Mouse (Mus musculus) spleen, adult 12 weeks (tissue): Measurements from ENCODE around the gene Ugt1a10.

Experiments used
- DNase-seq: peaks from one replicate; pipeline ENCODE4 v3.0.0; 2022; ENCODE audit warnings: low spot score

Ugt1a10 gene

DNA sequence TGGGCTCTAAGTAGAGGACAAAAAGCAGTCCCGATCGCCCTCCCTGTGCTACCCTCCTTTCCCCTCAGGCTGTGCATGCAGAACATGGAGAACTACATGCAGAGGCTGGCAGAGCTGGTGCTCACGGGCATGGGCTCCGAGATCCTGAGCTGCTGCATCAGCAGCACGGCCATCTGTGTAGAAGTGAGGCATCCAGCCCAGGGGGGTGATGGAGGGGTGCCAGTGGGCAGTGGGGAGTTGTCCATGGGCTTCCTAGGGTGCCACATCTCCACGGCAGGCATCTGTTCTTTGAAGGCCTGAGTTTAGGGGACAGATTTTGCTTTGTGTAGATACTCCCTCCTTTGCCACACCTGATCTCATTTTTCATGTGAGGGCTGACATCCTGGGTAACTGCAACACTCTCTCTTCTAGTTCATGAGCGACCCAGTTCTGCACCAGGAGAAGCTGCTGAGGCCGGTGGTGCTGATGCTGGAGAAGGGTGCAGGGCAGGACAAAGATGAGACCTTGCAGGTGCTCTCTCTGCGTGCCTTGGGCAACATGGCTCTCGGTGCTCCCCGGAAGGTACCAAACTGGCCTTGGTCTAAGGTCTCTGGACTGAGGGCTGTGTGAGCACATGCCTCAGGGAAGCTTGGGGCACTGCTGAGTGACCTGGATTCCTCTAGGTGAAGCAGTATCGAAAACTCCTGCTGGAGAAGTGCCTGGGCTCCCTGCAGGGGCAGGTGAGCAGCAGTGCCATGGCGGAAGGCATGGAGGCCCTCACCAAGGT lies 201.0 kb downstream of the Ugt1a10 start:
- DNase-seq = no peak

DNA sequence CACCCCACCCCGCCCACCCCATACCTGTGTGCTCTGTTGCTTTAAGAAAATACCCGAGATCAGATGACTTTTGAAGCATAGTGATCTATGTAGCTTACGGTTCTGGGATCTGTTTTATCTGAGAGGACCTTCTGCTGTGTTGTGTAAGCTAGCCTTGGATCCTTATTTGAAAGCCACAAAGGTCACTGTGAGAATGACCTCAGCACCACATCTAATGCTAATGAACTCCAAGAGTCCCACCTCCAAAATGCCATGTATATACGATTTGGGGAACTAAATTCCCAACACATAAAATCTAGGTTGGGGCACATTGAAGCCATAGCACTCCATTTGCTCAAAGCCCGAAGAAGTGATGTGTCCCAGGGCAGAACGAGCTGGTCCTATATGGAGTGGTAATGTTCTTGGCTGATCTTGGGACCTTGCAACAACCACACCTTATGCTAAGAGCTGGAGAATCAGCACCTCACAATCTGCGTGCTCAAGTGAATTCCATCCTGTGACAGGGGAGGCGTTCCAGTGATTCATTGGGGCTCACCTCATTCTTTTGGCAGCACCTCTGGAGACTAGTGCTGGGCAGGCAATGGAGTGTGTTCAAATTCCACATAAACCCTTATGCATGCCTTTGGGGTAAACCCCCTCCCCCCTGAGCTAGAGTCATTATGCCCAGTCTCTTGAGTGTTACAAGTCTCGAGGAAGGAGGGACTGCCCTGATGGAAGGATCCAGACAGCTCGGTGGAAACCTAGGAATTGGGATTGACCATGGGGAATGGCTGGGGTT lies 201.9 kb downstream of the Ugt1a10 start:
- no peak for DNase-seq

DNA sequence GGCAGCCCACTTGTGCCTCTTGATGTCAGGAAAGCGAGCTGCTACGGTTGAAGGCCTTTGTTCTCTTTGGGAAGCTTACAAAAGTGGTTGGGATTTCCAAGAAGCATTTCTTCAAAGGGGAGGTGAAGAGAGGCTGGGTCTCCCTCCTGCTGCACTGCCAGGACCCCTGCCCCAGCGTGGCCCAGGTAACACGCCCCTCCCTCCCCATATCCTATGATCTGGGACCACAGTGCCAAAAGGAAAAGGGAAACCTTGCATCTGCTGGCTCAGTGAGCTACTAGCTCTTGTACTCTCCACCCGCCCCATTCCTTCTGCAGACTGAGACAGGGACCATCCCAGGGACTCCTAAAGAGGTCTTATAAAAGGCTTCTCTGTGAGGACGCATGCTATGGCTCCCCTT lies 202.5 kb downstream of the Ugt1a10 start:
- DNase-seq = no peak

DNA sequence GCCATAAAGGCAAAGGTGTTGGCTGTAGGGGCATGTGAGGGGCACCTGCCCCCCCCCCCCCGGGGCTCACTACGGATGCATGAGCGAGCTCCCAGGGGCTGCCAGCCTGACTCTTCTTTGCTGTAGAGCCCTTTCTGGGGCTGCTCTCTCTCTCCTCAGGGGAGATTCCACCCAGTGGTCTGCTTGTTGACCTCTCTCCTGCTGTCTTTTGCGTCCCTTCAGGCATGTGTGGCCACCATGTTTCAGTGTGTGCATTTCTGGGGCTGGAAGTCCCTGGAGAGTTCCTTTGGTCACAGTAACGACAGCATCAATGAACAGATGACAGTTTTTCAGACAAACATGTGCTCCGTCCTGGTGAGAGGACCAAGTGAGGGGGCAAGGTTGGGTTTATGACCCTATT lies 203.2 kb downstream of the Ugt1a10 start:
- DNase-seq = no peak

DNA sequence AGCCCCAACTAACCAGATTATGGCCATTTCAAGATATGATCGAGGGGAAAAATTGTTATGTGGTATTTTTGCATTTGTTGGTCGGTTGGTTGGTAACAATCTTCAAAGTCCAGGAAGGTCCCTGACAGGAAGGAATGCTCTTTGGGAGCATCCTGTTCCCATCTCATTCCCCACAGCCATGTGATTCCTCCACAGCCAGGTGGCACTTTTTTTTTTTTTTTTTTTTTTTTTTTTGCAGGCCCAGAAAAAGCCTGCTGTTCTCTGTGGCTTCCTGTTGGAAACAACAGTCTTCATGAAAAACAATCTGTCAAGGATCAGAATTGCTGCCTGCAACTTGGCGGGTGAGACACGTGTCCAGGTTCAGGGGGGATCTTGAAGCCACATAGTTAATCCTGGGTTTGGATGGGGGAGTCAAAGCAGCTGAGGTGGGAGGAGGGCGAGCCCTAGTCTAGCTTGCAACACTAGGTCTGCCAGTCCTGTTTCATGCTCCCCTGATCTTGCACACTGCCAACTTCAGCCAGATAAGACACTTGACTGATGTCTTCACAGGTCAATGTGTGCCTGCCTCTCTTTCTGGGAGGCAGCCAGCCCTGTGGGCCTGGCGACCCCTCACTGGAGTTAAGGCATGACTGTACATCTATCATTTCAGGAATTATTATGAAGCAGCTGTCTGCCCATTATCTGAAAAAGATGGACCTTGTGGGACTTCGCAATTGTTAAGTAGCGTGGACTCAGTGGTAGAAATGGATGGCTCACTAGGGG lies 203.9 kb downstream of the Ugt1a10 start:
- no peak for DNase-seq

DNA sequence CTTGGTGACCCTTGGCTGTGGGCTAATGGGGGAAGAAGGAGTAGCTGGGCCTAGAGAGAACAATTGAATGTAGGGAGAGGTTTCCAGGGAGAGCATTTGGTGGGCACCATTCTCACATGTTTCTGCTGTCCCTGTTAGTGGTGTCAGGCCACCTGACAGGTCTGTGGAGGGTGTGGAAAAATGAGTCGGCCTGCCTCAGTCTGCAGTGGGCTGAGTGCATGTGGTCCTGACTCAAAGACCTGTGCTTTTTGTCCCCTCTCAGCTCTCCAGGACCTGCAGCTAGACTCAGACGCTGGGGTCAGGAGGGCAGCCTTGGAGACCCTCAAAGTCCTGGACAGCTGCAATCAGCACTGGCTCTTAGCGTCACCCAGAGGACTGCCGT lies 204.4 kb downstream of the Ugt1a10 start:
- no peak for DNase-seq

DNA sequence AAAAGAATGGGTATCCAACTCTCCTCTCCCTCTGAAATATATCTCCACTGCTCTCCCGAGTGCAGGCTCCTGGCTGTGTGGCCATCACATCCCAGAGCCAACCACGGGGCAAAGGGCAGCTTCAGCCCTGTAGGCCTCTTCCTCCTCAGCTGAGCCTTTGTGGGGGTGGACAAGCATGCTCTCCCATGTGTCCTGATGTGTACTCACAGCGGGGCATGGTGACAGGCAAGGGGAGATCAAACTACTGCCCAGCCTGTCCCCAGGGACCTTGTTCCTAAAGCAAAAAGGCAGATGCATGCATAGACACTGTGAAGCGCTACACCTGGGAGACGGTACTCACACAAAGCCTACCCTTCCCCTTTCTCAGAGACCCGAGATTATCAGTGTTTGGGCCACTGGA lies 204.9 kb downstream of the Ugt1a10 start:
- no peak for DNase-seq

DNA sequence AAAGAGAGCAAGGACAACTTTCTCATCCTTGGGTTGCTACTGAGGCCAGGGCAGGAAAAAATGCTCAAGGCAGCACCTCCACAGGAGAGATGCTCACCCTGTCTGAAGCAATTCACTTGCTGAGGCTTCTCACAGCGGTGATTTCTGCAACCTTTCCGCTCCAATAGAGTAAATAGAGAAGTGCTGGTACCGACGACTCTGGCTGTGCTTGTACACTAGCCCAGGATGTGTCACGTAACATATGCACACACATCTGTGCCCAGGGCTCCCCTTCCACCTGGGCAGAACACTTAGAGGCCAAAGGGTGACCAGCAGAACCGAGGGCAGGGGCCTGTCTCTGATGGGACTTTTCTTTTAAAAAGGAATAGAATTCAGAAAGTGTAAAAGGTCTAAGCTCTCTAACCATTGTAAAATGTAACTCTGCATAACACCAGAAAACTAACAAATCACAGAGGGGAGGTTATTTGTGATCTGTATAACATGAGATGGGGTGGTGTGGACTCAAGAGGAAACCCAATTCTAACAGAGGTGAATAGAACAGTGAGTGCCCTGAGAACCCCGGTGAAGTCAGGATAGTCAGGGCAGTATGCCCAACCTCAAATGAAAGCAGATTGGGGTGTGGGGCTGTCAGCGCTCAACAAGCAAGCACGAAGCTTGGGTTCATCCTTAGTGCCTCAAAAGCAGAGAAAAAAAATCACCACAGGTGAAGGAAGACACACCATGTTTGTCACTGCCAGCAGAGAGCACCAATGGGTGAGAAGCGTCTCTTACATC lies 205.6 kb downstream of the Ugt1a10 start:
- no peak for DNase-seq

DNA sequence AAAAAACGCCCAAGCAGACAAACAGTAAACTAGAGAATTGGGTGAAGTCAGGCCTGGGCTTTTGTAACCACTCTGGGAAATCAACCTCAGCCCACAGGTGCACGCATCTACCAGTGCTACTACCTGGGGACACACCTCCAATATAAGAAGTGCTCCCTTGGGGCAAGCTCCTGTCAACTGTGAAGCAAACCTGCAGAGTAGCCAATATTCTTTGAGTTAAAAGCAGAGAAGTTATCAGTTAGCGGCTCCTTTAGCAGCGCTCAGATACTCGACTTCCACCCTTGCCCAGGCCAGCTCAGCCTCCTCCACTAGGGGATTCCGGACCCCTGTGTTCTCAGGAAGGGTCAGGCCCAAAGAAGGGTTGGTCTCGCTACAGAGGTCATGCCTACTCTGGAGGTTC lies 206.5 kb downstream of the Ugt1a10 start:
- no peak for DNase-seq

DNA sequence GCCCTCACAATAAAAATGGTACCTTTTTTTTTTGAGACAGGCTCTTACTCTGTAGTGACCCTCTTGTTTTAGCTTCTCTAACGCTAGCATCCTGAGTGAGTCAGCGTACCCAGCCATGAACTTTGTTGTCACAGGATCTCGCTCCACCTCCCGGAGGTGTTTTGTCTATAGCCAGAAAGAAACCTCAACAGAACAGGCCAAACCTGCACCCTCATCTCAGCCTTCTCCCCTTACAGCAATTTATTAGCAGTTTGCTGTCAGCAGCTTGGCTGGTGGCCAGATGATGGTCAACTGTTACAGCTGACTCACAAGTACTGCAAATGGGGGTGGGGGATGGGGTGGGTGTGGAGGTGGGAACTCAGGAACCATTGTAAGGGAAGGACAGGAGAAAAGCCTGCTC lies 207.1 kb downstream of the Ugt1a10 start:
- DNase-seq = no peak

DNA sequence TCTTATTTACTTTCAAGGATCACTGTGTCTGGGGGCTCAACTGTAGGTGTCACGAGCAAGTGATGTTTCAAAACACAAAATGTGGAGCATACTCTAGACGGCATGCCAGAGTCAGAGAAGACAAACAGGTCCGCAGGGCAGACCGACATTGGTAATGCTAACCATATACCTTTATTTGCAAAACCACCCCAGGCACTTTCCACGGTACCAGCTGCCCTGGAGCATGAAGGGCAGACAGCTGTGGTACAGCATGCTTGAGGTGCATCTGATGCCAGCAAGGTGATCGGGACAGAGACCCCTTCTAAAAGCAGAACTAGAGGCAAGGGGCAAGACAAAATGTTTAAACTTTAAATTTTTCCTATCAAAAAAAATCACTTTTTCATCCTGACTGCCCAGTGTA lies 207.8 kb downstream of the Ugt1a10 start:
- no peak for DNase-seq

DNA sequence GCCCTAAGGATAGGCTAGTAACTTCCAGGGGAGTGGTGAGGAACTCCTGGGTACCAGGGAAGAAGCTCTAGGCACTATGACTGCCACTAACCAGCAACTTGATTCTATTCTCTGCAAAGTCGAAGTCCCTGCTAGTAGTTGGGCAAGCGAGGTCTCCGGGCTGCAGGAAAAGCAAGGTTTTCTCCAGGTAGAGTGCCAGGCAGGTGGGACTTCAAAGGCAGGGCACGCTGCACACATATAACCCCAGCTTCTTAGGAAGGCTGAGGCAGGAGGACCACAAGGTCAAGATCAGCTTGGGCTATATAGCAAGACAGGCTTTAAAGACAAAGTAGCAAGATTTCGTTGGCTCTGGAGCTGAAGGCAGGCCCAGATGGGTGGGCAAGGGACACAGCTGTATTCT lies 208.6 kb downstream of the Ugt1a10 start:
- no peak for DNase-seq

DNA sequence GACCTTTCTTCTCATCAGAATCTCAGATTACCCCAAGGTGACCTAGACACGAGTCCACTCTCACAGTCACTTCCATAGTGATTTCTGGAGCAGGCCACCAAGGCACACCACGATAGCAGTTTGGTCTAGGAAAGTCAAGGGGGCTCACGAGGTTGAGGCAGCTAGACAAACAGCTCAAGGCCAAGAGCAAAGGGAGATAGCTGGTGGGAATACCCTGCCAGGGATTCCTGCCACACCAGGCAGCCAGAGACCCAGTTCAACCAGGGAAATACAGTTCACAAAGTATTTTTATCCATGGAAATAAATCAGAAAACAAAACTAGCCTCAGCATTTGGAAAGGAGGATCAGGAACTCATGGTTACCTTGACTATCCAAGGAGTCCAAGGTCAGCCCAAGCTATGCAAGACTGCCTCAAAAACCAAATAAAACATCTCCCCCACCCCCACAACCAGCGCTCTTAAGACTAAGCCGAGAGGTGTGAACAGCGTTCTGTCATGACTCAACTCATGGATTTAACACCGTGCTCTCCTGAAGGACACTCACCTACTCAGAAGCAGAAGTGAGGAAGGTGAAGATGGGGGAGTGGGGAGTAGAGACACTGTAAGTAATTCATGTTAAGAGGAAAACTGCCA lies 209.2 kb downstream of the Ugt1a10 start:
- DNase-seq = no peak

DNA sequence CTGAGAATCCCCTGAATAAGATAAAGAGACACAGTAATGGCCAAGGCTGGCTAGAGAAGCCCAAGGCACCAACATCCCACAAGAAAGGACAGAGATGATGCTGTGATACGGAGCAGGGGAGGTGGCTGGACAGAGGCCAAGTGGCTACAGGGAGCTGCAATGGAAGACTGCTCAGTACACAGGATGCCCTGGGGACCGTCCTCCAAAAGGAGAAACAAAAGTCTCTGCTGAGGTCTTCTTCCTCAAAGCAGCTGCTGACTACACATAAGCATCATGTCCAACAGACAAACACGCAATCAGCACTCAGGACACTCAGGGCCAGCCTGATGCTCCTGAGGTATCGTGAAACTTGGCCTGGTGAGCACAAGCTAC lies 209.7 kb downstream of the Ugt1a10 start:
- no peak for DNase-seq

DNA sequence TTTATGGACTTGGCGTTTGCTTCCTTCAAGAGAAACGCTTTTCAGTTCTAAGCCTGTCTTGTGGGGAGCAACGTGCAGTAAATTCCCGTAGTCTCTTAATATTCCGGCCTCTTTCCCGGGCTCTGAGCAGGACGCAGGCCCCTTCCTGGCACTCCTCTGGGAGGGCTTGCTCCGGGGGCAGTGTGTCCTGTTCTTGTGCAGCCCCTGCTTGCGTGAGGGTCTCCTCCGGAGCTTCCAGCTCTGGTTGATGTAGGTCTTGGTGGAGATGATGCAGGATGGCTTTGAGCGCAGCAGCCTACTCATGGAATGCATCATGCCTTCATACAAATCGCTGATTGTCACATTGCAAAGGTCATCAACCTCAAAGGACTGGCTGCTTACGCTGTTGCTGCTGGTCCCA lies 210.9 kb downstream of the Ugt1a10 start:
- no peak for DNase-seq

DNA sequence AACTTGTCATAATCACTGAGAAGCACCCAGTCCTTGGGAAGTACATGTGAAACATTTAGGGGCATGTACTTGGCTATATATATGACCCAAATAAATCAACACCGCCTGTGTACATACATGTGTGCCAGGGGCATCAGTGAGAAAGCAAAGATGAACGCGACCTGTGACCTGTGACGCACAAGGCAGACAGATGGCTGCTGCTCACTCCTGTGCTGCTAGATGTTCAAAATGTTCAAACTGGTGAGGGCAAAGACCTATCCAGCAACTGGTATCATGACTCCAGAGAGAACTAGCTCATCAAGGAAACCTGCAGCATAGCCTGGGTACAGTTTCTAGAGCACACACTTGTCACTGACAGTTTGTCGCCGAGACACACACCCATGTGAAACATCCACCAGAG lies 212.3 kb downstream of the Ugt1a10 start:
- DNase-seq = no peak

DNA sequence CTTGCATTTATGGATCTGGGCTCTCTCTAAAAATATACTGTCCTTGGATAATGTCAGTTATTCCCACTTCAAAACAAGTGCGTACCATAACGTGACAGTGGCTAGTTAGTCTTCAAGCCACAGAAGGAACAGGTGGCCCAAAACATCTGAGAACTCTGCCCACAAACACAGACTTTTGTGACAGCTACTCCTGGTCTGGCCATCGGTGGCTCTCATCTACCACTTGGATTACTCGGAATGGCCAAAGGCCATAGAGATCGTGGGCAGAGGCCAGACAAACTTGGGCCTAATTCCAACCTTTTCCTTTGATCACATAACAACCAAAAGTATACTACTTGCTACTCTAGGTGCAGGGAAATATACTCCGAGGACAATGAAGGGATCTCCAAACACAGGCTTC lies 212.9 kb downstream of the Ugt1a10 start:
- DNase-seq = no peak
